Mouse (Mus musculus): ENCODE measurements around the gene Glp2r. TPM values are rescaled to one million over a fixed set of nuclear protein-coding genes. Genes with fewer than 3 reads are reported as not detected.

Glp2r gene
- polyA plus RNA-seq, 1 experiment from 2014 or later: not detected

- ATAC-seq (ENCODE audit: low FRiP score, low read depth): no peak
- no peaks in the 10 kb centered on the region for H3K36me3 ChIP-seq
- 93% methylated on average over 2 of the region's 2 CpGs for WGBS
- H3K4me3 ChIP-seq: no peak overlapping the region
- H3K9ac ChIP-seq: no peak overlapping the region
- no peaks in the 10 kb centered on the region for H3K9me3 ChIP-seq
- H3K4me2 ChIP-seq (replicated peaks): no peak overlapping the region
- no peak overlapping the region for H3K27ac ChIP-seq
- H3K27me3 ChIP-seq (replicated peaks): no peaks in the 10 kb centered on the region
- H3K4me1 ChIP-seq: no peaks in the 10 kb centered on the region
Observed at GRCm38 (mm10) chr11:67771691-67772090, 738 bp upstream of the Glp2r start.

- Histone ChIP-seq H3K36me3 (no peaks in the 10 kb centered on the region), H3K4me1 (no peaks in the 10 kb centered on the region), H3K4me2 (replicated peaks) (no peak overlapping the region), H3K9me3 (no peaks in the 10 kb centered on the region), H3K4me3 (no peak overlapping the region), H3K27ac (no peak overlapping the region), H3K27me3 (replicated peaks) (no peaks in the 10 kb centered on the region), H3K9ac (no peak overlapping the region)
- 77% methylated on average over 15 of the region's 15 CpGs for WGBS
- ATAC-seq (ENCODE audit: low FRiP score, low read depth): no peak
Observed at GRCm38 (mm10) chr11:67757373-67758167, 13.4 kb downstream of the Glp2r start.

GRCm38 (mm10) chr11:67756287-67756686 lies 14.7 kb downstream of the Glp2r start:
- no peaks in the 10 kb centered on the region for H3K27me3 ChIP-seq (replicated peaks)
- H3K4me2 ChIP-seq (replicated peaks): no peak overlapping the region
- no peak overlapping the region for H3K4me3 ChIP-seq
- H3K36me3 ChIP-seq: no peaks in the 10 kb centered on the region
- no peak overlapping the region for H3K9ac ChIP-seq
- 89% methylated on average over 1 of the region's 1 CpGs for WGBS
- H3K27ac ChIP-seq: no peak overlapping the region
- ATAC-seq (ENCODE audit: low FRiP score, low read depth): no peak
- no peaks in the 10 kb centered on the region for H3K9me3 ChIP-seq
- no peaks in the 10 kb centered on the region for H3K4me1 ChIP-seq

GRCm38 (mm10) chr11:67741569-67741968 lies 29.4 kb downstream of the Glp2r start:
- Histone ChIP-seq H3K27ac (no peak overlapping the region), H3K9ac (no peak overlapping the region), H3K4me3 (no peak overlapping the region), H3K27me3 (replicated peaks) (no peaks in the 10 kb centered on the region), H3K9me3 (no peaks in the 10 kb centered on the region), H3K4me2 (replicated peaks) (no peak overlapping the region), H3K36me3 (no peaks in the 10 kb centered on the region), H3K4me1 (no peaks in the 10 kb centered on the region)
- no peak for ATAC-seq (ENCODE audit: low FRiP score, low read depth)

- Histone ChIP-seq H3K4me3 (no peak overlapping the region), H3K27me3 (replicated peaks) (no peaks in the 10 kb centered on the region), H3K4me2 (replicated peaks) (no peak overlapping the region), H3K4me1 (no peaks in the 10 kb centered on the region), H3K9me3 (no peaks in the 10 kb centered on the region), H3K9ac (no peak overlapping the region), H3K27ac (no peak overlapping the region), H3K36me3 (no peaks in the 10 kb centered on the region)
- ATAC-seq (ENCODE audit: low FRiP score, low read depth): no peak
- 83% methylated on average over 5 of the region's 5 CpGs for WGBS
Observed at GRCm38 (mm10) chr11:67738846-67739490, 32.0 kb downstream of the Glp2r start.

- no peak overlapping the region for H3K9ac ChIP-seq
- H3K27ac ChIP-seq: no peak overlapping the region
- H3K9me3 ChIP-seq: no peaks in the 10 kb centered on the region
- no peaks in the 10 kb centered on the region for H3K36me3 ChIP-seq
- no peaks in the 10 kb centered on the region for H3K27me3 ChIP-seq (replicated peaks)
- no peak for ATAC-seq (ENCODE audit: low FRiP score, low read depth)
- H3K4me3 ChIP-seq: no peak overlapping the region
- no peak overlapping the region for H3K4me2 ChIP-seq (replicated peaks)
- no peaks in the 10 kb centered on the region for H3K4me1 ChIP-seq
- WGBS: 90% methylated on average over 6 of the region's 6 CpGs
Observed at GRCm38 (mm10) chr11:67738345-67738744, 32.6 kb downstream of the Glp2r start.

- Histone ChIP-seq H3K9ac (no peak overlapping the region), H3K27ac (no peak overlapping the region), H3K9me3 (no peaks in the 10 kb centered on the region), H3K4me1 (no peaks in the 10 kb centered on the region), H3K27me3 (replicated peaks) (no peaks in the 10 kb centered on the region), H3K36me3 (no peaks in the 10 kb centered on the region), H3K4me3 (no peak overlapping the region), H3K4me2 (replicated peaks) (no peak overlapping the region)
- 70% methylated on average over 3 of the region's 3 CpGs for WGBS
- no peak for ATAC-seq (ENCODE audit: low FRiP score, low read depth)
Observed at GRCm38 (mm10) chr11:67734597-67734996, 36.4 kb downstream of the Glp2r start.

GRCm38 (mm10) chr11:67733726-67734125 lies 37.2 kb downstream of the Glp2r start:
- ATAC-seq (ENCODE audit: low FRiP score, low read depth): no peak
- Histone ChIP-seq H3K36me3 (no peaks in the 10 kb centered on the region), H3K4me1 (no peaks in the 10 kb centered on the region), H3K27me3 (replicated peaks) (no peaks in the 10 kb centered on the region), H3K4me3 (no peak overlapping the region), H3K27ac (no peak overlapping the region), H3K4me2 (replicated peaks) (no peak overlapping the region), H3K9me3 (no peaks in the 10 kb centered on the region), H3K9ac (no peak overlapping the region)
- WGBS: 88% methylated on average over 1 of the region's 1 CpGs

- no peak overlapping the region for H3K27ac ChIP-seq
- H3K36me3 ChIP-seq: no peaks in the 10 kb centered on the region
- H3K9me3 ChIP-seq: no peaks in the 10 kb centered on the region
- no peak overlapping the region for H3K4me2 ChIP-seq (replicated peaks)
- H3K9ac ChIP-seq: no peak overlapping the region
- H3K27me3 ChIP-seq (replicated peaks): no peaks in the 10 kb centered on the region
- H3K4me3 ChIP-seq: no peak overlapping the region
- no peak for ATAC-seq (ENCODE audit: low FRiP score, low read depth)
- H3K4me1 ChIP-seq: no peaks in the 10 kb centered on the region
- WGBS: 89% methylated on average over 2 of the region's 2 CpGs
Observed at GRCm38 (mm10) chr11:67731056-67731455, 39.9 kb downstream of the Glp2r start.

- no peaks in the 10 kb centered on the region for H3K27me3 ChIP-seq (replicated peaks)
- H3K4me2 ChIP-seq (replicated peaks): no peak overlapping the region
- no peak overlapping the region for H3K9ac ChIP-seq
- H3K36me3 ChIP-seq: no peaks in the 10 kb centered on the region
- H3K9me3 ChIP-seq: no peaks in the 10 kb centered on the region
- no peaks in the 10 kb centered on the region for H3K4me1 ChIP-seq
- H3K4me3 ChIP-seq: no peak overlapping the region
- H3K27ac ChIP-seq: no peak overlapping the region
- no peak for ATAC-seq (ENCODE audit: low FRiP score, low read depth)
Observed at GRCm38 (mm10) chr11:67728726-67729125, 42.2 kb downstream of the Glp2r start.

GRCm38 (mm10) chr11:67727095-67727494 lies 43.9 kb downstream of the Glp2r start:
- Histone ChIP-seq H3K4me2 (replicated peaks) (no peak overlapping the region), H3K27me3 (replicated peaks) (no peaks in the 10 kb centered on the region), H3K4me1 (no peaks in the 10 kb centered on the region), H3K9ac (no peak overlapping the region), H3K9me3 (no peaks in the 10 kb centered on the region), H3K36me3 (no peaks in the 10 kb centered on the region), H3K27ac (no peak overlapping the region), H3K4me3 (no peak overlapping the region)
- WGBS: 84% methylated on average over 6 of the region's 6 CpGs
- no peak for ATAC-seq (ENCODE audit: low FRiP score, low read depth)

GRCm38 (mm10) chr11:67723231-67724013 lies 47.5 kb downstream of the Glp2r start:
- H3K9ac ChIP-seq: no peak overlapping the region
- H3K4me1 ChIP-seq: no peaks in the 10 kb centered on the region
- no peaks in the 10 kb centered on the region for H3K9me3 ChIP-seq
- no peaks in the 10 kb centered on the region for H3K27me3 ChIP-seq (replicated peaks)
- no peak for ATAC-seq (ENCODE audit: low FRiP score, low read depth)
- WGBS: 77% methylated on average over 8 of the region's 8 CpGs
- H3K36me3 ChIP-seq: no peaks in the 10 kb centered on the region
- no peak overlapping the region for H3K27ac ChIP-seq
- H3K4me3 ChIP-seq: no peak overlapping the region
- H3K4me2 ChIP-seq (replicated peaks): no peak overlapping the region

Data from neural tube, embryonic 12.5 days (tissue).